Mouse (Mus musculus) T-helper 2 cell (primary cell): Measurements from ENCODE around the gene Olfr316.

Source experiments
- in situ Hi-C: fragments of 300-600 bp; cut with MboI, MseI; formaldehyde crosslinking; loops from one replicate; pipeline ENCODE4 v1.15.1; 2025; ENCODE audit warnings: high pct_unique_total_duplicates

Olfr316 gene

GRCm38 (mm10) chr11:58804393-58804792 lies 51.9 kb downstream of the Olfr316 start:
- in situ Hi-C loops = no loop called here
